Mouse (Mus musculus) midbrain, embryonic 16.5 days (tissue): Measurements from ENCODE around the gene Vps16. TPM values are rescaled to one million over a fixed set of nuclear protein-coding genes. Genes with fewer than 3 reads are reported as not detected.

ENCODE experiments used
- ATAC-seq: fragments of 200-750 bp; cut with Nextera tagmentation; 2 replicates; pipeline ENCODE4 v1.8.0; 2017; ENCODE audit warnings: moderate TSS enrichment
- H3K27ac ChIP-seq: fragments of 300-500 bp; sonication (generic); 2 replicates; pipeline ENCODE4 v1.5.1; 2014; ENCODE audit warnings: mild to moderate bottlenecking, low read length, mixed read lengths
- H3K27me3 ChIP-seq: fragments of 300-500 bp; sonication (generic); 2 replicates; pipeline ENCODE4 v1.6.1; 2014; ENCODE audit warnings: low read depth, low read length, mixed read lengths; ENCODE audit not compliant: control insufficient read depth, insufficient read depth
- H3K36me3 ChIP-seq: fragments of 300-500 bp; sonication (generic); 2 replicates; pipeline ENCODE4 v1.6.1; 2014; ENCODE audit warnings: mild to moderate bottlenecking, low read length, moderate library complexity, mixed read lengths; ENCODE audit not compliant: control insufficient read depth, insufficient read depth
- H3K4me1 ChIP-seq: fragments of 300-500 bp; sonication (generic); 2 replicates; pipeline ENCODE4 v1.6.1; 2014; ENCODE audit warnings: mild to moderate bottlenecking, low read length, mixed read lengths; ENCODE audit not compliant: control insufficient read depth, insufficient read depth
- H3K4me2 ChIP-seq: fragments of 300-500 bp; sonication (generic); 2 replicates; pipeline ENCODE4 v1.6.1; 2014; ENCODE audit warnings: mild to moderate bottlenecking, low read length, mixed read lengths
- H3K4me3 ChIP-seq: fragments of 300-500 bp; sonication (generic); 2 replicates; pipeline ENCODE4 v1.5.1; 2014; ENCODE audit warnings: low read depth, mild to moderate bottlenecking, low read length, moderate library complexity, mixed read lengths
- H3K9ac ChIP-seq: fragments of 300-500 bp; sonication (generic); 2 replicates; pipeline ENCODE4 v1.6.1; 2014; ENCODE audit warnings: low read depth, low read length, mixed read lengths
- H3K9me3 ChIP-seq: fragments of 300-500 bp; sonication (generic); replicated peaks from 2 replicates; pipeline ENCODE4 v1.6.1; 2014; ENCODE audit warnings: mild to moderate bottlenecking, low read length, mixed read lengths; ENCODE audit not compliant: control insufficient read depth, poor library complexity, severe bottlenecking
- WGBS: fragments of 180-500 bp; shearing (Covaris S2); extraction: QIAGEN DNeasy Blood & Tissue Kit; methylation state at CpG from one replicate; pipeline ENCODE4 v1.1.7; 2014; 5-methylcytosine and 5-hydroxymethylcytosine counted together
- polyA plus RNA-seq: library from polyadenylated mRNA; unstranded; fragments of >200 nt; fragmentation: Nextera tagmentation; extraction: Ambion mirVana; gene quantifications from 2 replicates; pipeline ENCODE4 v1.2.1, GENCODE M21; 2015

The Vps16 gene
- polyA plus RNA-seq, 1 experiment from 2014 or later = 110 TPM

- Histone ChIP-seq H3K9ac (peak within 1 kb of the TSS; percentile 69), H3K27me3 (peaks cover 8% of the 10 kb centered on the region), H3K4me3 (peak within 1 kb of the TSS; percentile 54), H3K4me1 (peaks cover 10% of the 10 kb centered on the region), H3K27ac (no peak within 1 kb of the TSS), H3K36me3 (0 out of 2 replicates have a peak, but pooled peaks cover 4% of the 10 kb centered on the region), H3K9me3 (no peaks in the 10 kb centered on the region), H3K4me2 (peak within 1 kb of the TSS; percentile 97)
- 1% methylated on average over 37 of the region's 53 CpGs for WGBS
- ATAC-seq = peak; percentile 77
Observed at GRCm38 (mm10) chr2:130397186-130397985, 26.8 kb upstream of the Vps16 start, which contains the start of gene Cpxm1. Cpxm1 (minus strand) TSS chr2:130397574.

DNA sequence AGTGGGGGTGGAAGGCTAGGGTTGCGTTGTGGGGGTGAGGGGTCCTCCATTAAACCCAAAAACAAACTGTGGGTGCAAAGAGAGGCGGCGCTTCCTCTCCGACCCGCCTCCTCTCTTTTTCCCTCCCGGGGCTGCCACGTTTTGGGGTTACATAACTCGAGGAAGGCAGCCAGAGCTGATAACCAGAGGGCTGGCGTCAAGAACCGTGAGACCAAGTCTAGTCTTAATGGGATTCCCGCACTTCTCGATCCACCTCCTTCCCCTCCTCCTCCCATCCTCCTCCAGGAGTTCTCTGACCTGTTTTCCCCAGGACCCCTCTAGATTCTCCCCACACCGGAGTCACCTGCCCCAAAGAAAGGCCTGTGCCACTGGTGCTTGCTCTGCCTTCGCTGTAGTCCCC, 26.0 kb upstream of the Vps16 start:
- no peak for ATAC-seq
- Histone ChIP-seq H3K9me3 (no peaks in the 10 kb centered on the region), H3K9ac (no peak overlapping the region), H3K27ac (no peak overlapping the region), H3K4me1 (peaks cover 10% of the 10 kb centered on the region), H3K36me3 (0 out of 2 replicates have a peak, but pooled peaks cover 2% of the 10 kb centered on the region), H3K27me3 (peaks cover 8% of the 10 kb centered on the region), H3K4me2 (peak overlapping the region; percentile 97), H3K4me3 (peak overlapping the region; percentile 54)
- 15% methylated on average over 14 of the region's 14 CpGs for WGBS

GRCm38 (mm10) chr2:130400046-130400445, 24.1 kb upstream of the Vps16 start:
- WGBS = 96% methylated on average over 1 of the region's 1 CpGs
- no peak overlapping the region for H3K27ac ChIP-seq
- peaks cover 10% of the 10 kb centered on the region for H3K4me1 ChIP-seq
- ATAC-seq = no peak
- no peaks in the 10 kb centered on the region for H3K9me3 ChIP-seq
- peaks cover 8% of the 10 kb centered on the region for H3K27me3 ChIP-seq
- no peak overlapping the region for H3K4me3 ChIP-seq
- no peak overlapping the region for H3K9ac ChIP-seq
- H3K36me3 ChIP-seq = no peaks in the 10 kb centered on the region
- no peak overlapping the region for H3K4me2 ChIP-seq

GRCm38 (mm10) chr2:130401891-130402290, 22.2 kb upstream of the Vps16 start:
- H3K9ac ChIP-seq = no peak overlapping the region
- H3K27me3 ChIP-seq = peaks cover 8% of the 10 kb centered on the region
- no peak overlapping the region for H3K4me2 ChIP-seq
- ATAC-seq = no peak
- peaks cover 7% of the 10 kb centered on the region for H3K4me1 ChIP-seq
- H3K4me3 ChIP-seq = no peak overlapping the region
- H3K9me3 ChIP-seq = no peaks in the 10 kb centered on the region
- H3K36me3 ChIP-seq = no peaks in the 10 kb centered on the region
- WGBS = 86% methylated on average over 4 of the region's 4 CpGs
- H3K27ac ChIP-seq = no peak overlapping the region

GRCm38 (mm10) chr2:130404939-130405338, 19.2 kb upstream of the Vps16 start, which contains the start of the genes Gm28372 and 1700020A23Rik:
Gm28372 (plus strand) TSS chr2:130405239.
1700020A23Rik (plus strand) TSS chr2:130405259.
- H3K9ac ChIP-seq = no peak within 1 kb of the TSS
- ATAC-seq = no peak
- H3K27ac ChIP-seq = no peak within 1 kb of the TSS
- no peaks in the 10 kb centered on the region for H3K27me3 ChIP-seq
- WGBS = 100% methylated on average over 1 of the region's 1 CpGs
- H3K4me2 ChIP-seq = no peak within 1 kb of the TSS
- H3K36me3 ChIP-seq = no peaks in the 10 kb centered on the region
- no peaks in the 10 kb centered on the region for H3K4me1 ChIP-seq
- no peak within 1 kb of the TSS for H3K4me3 ChIP-seq
- no peaks in the 10 kb centered on the region for H3K9me3 ChIP-seq

DNA sequence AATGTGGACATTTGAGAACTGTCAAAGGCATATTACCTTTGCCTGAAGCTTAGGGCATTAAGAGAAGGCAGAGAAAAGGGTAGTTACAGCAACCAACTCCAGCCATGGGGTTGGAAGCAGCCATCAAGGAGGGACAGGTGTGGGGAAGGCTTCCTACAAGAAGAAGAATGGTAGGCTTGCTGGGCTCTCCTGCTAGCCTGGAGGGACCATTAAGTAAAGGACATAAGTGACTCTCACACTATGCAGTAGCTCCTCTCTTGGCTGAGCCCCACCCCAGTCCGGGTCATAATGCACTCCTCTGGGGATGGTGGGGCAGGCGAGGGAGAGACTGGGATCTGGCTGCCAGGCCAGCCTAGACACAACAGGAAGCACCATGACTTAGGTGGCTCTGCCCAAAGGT, 18.0 kb upstream of the Vps16 start, which contains the start of gene Tmem239:
TSS of gene Tmem239 (plus strand) at position 301 of the 400 bp plus-strand sequence.
- no peaks in the 10 kb centered on the region for H3K4me1 ChIP-seq
- no peaks in the 10 kb centered on the region for H3K27me3 ChIP-seq
- no peak within 1 kb of the TSS for H3K9ac ChIP-seq
- no peak within 1 kb of the TSS for H3K4me2 ChIP-seq
- H3K4me3 ChIP-seq = no peak within 1 kb of the TSS
- ATAC-seq = no peak
- 76% methylated on average over 2 of the region's 2 CpGs for WGBS
- H3K9me3 ChIP-seq = no peaks in the 10 kb centered on the region
- H3K27ac ChIP-seq = no peak within 1 kb of the TSS
- no peaks in the 10 kb centered on the region for H3K36me3 ChIP-seq

DNA sequence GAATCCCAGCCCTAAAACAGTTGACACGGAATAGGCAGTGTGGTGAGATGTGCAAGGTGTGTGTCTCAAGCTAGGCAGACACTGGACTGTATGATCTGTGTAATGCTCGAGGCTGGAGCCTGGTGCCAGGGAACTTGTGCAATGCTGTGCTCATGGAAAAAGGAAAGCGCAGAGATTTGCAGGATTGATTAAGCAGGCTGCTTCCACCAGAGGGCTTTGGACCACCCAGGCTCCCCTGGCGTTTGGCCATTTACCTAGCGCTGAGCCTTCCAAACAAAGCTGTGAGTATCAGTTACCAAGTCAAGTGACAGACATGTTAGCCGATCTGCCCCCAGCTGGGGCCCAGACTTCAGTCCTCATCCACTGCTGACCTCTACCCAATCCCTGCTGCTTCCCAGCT, 15.9 kb upstream of the Vps16 start:
- no peak overlapping the region for H3K27ac ChIP-seq
- H3K36me3 ChIP-seq = no peaks in the 10 kb centered on the region
- no peak overlapping the region for H3K9ac ChIP-seq
- no peaks in the 10 kb centered on the region for H3K27me3 ChIP-seq
- no peaks in the 10 kb centered on the region for H3K4me1 ChIP-seq
- ATAC-seq = no peak
- H3K9me3 ChIP-seq = no peaks in the 10 kb centered on the region
- no peak overlapping the region for H3K4me2 ChIP-seq
- WGBS = 11% methylated on average over 6 of the region's 6 CpGs
- no peak overlapping the region for H3K4me3 ChIP-seq

GRCm38 (mm10) chr2:130411558-130412495, 12.3 kb upstream of the Vps16 start:
- H3K27me3 ChIP-seq = no peaks in the 10 kb centered on the region
- WGBS = 38% methylated on average over 16 of the region's 16 CpGs
- peak; percentile 81 for ATAC-seq
- H3K36me3 ChIP-seq = no peaks in the 10 kb centered on the region
- H3K9ac ChIP-seq = no peak overlapping the region
- H3K27ac ChIP-seq = no peak overlapping the region
- no peak overlapping the region for H3K4me2 ChIP-seq
- H3K9me3 ChIP-seq = no peaks in the 10 kb centered on the region
- H3K4me3 ChIP-seq = no peak overlapping the region
- no peaks in the 10 kb centered on the region for H3K4me1 ChIP-seq
